Mouse (Mus musculus) lung, postnatal 0 days (tissue): Measurements from ENCODE around the gene Stx8.

Source experiments
- CTCF ChIP-seq: IDR thresholded peaks from 2 replicates; pipeline ENCODE4 v1.5.1; 2016; ENCODE audit warnings: antibody characterized with exemption, mild to moderate bottlenecking
- EP300 ChIP-seq: IDR thresholded peaks from 2 replicates; pipeline ENCODE4 v1.6.1; 2016; ENCODE audit warnings: antibody characterized with exemption, mild to moderate bottlenecking, control low read depth

- TF ChIP-seq CTCF = peak; percentile 32
- no peak for TF ChIP-seq EP300
Observed at GRCm38 (mm10) chr11:68223143-68223542, 257.1 kb downstream of the Stx8 start.
